Mouse (Mus musculus) liver, adult 2 months (tissue): Measurements from ENCODE around the gene Trank1. TPM values are rescaled to one million over a fixed set of nuclear protein-coding genes. Genes with fewer than 3 reads are reported as not detected.

ENCODE experiments used
- DNase-seq: peaks from one replicate; pipeline ENCODE4 v3.0.0-alpha.2; 2011; ENCODE audit warnings: low read depth, low spot score; ENCODE audit errors: extremely low read depth
- H3K27ac ChIP-seq: fragments of 200-500 bp; replicated peaks from 2 replicates; pipeline ENCODE4 v1.5.1; 2012; ENCODE audit warnings: low read depth, mild to moderate bottlenecking, control low read depth, inconsistent platforms, low read length; ENCODE audit not compliant: insufficient read depth
- H3K27me3 ChIP-seq: fragments of 200-500 bp; 2 replicates; pipeline ENCODE4 v1.6.1; 2012; ENCODE audit warnings: mild to moderate bottlenecking, moderate library complexity, low read length, inconsistent platforms; ENCODE audit not compliant: control insufficient read depth, insufficient read depth
- H3K36me3 ChIP-seq: fragments of 200-500 bp; 2 replicates; pipeline ENCODE4 v1.6.1; 2012; ENCODE audit warnings: low read length, inconsistent platforms; ENCODE audit not compliant: control insufficient read depth, insufficient read depth
- H3K4me1 ChIP-seq: fragments of 200-500 bp; 2 replicates; pipeline ENCODE4 v1.6.1; 2011; ENCODE audit warnings: low read length; ENCODE audit not compliant: control insufficient read depth, insufficient read depth
- H3K4me3 ChIP-seq: fragments of 200-500 bp; 2 replicates; pipeline ENCODE4 v1.5.1; 2011; ENCODE audit warnings: low read depth, mild to moderate bottlenecking, control low read depth, low read length, moderate library complexity; ENCODE audit not compliant: insufficient read depth
- H3K79me2 ChIP-seq: fragments of 200-500 bp; 2 replicates; pipeline ENCODE4 v1.6.1; 2012; ENCODE audit warnings: inconsistent platforms, mild to moderate bottlenecking, low read length, moderate library complexity; ENCODE audit not compliant: control insufficient read depth, insufficient read depth
- H3K9ac ChIP-seq: fragments of 200-500 bp; 2 replicates; pipeline ENCODE4 v1.6.1; 2012; ENCODE audit warnings: low read depth, mild to moderate bottlenecking, control low read depth, inconsistent platforms, low read length
- CTCF ChIP-seq: fragments of 200-500 bp; IDR thresholded peaks from 2 replicates; pipeline ENCODE4 v1.5.1; 2011; ENCODE audit warnings: low read depth, low read length, control low read depth
- POLR2A ChIP-seq: fragments of 200-500 bp; IDR thresholded peaks from 2 replicates; pipeline ENCODE4 v1.6.1; 2011; ENCODE audit warnings: low read length, control low read depth; ENCODE audit not compliant: insufficient read depth; ENCODE audit errors: extremely low read depth
- WGBS: fragments of 180-500 bp; shearing (Covaris S2); methylation state at CpG from one replicate; pipeline ENCODE4 v1.1.7; 2018; 5-methylcytosine and 5-hydroxymethylcytosine counted together
- polyA plus RNA-seq: library from polyadenylated mRNA; depleted of rRNA; stranded (reverse); fragments of >200 nt; gene quantifications from 2 replicates; pipeline ENCODE4 v1.2.3, GENCODE M21; 2012
- total RNA-seq: library from RNA; depleted of rRNA; stranded (reverse); fragments of >200 nt; gene quantifications from 2 replicates; pipeline ENCODE4 v1.2.3, GENCODE M21; 2014

Trank1 gene
- total and polyA plus RNA-seq, 2 experiments = under 0.01 TPM; not detected in 1

- H3K4me3 ChIP-seq = no peak overlapping the region
- H3K9ac ChIP-seq = no peak overlapping the region
- no peak for DNase-seq
- H3K27ac ChIP-seq = no peak overlapping the region
- WGBS = 95% methylated on average over 6 of the region's 6 CpGs
- TF ChIP-seq POLR2A (no peak), CTCF (no peak)
- H3K79me2 ChIP-seq = no peaks in the 10 kb centered on the region
- no peaks in the 10 kb centered on the region for H3K27me3 ChIP-seq
- H3K4me1 ChIP-seq = peaks cover 1% of the 10 kb centered on the region; the same call in 1 of the 2 replicates
- H3K36me3 ChIP-seq = no peaks in the 10 kb centered on the region
Measured at GRCm38 (mm10) chr9:111294911-111295310, 16.6 kb upstream of the Trank1 start.

GRCm38 (mm10) chr9:111295323-111295722 lies 16.2 kb upstream of the Trank1 start:
- Histone ChIP-seq H3K4me1 (no peaks in the 10 kb centered on the region), H3K27me3 (no peaks in the 10 kb centered on the region), H3K79me2 (no peaks in the 10 kb centered on the region), H3K9ac (no peak overlapping the region), H3K36me3 (no peaks in the 10 kb centered on the region), H3K4me3 (no peak overlapping the region), H3K27ac (no peak overlapping the region)
- WGBS = 77% methylated on average over 2 of the region's 2 CpGs
- TF ChIP-seq POLR2A = no peak
- no peak for TF ChIP-seq CTCF
- no peak for DNase-seq

- DNase-seq = no peak
- no peak overlapping the region for H3K9ac ChIP-seq
- H3K79me2 ChIP-seq = no peaks in the 10 kb centered on the region
- H3K36me3 ChIP-seq = no peaks in the 10 kb centered on the region
- no peaks in the 10 kb centered on the region for H3K4me1 ChIP-seq
- no peak overlapping the region for H3K4me3 ChIP-seq
- no peak overlapping the region for H3K27ac ChIP-seq
- TF ChIP-seq POLR2A = no peak
- TF ChIP-seq CTCF = no peak
- no peaks in the 10 kb centered on the region for H3K27me3 ChIP-seq
- 86% methylated on average over 7 of the region's 7 CpGs for WGBS
Measured at GRCm38 (mm10) chr9:111296433-111296832, 15.1 kb upstream of the Trank1 start.

GRCm38 (mm10) chr9:111298606-111299005 lies 12.9 kb upstream of the Trank1 start:
- Histone ChIP-seq H3K27me3 (no peaks in the 10 kb centered on the region), H3K9ac (no peak overlapping the region), H3K36me3 (no peaks in the 10 kb centered on the region), H3K27ac (no peak overlapping the region), H3K4me3 (no peak overlapping the region), H3K79me2 (no peaks in the 10 kb centered on the region), H3K4me1 (no peaks in the 10 kb centered on the region)
- no peak for DNase-seq
- TF ChIP-seq CTCF = no peak
- TF ChIP-seq POLR2A = no peak
- WGBS = 68% methylated on average over 2 of the region's 2 CpGs

GRCm38 (mm10) chr9:111302196-111302831 lies 9.2 kb upstream of the Trank1 start:
- no peaks in the 10 kb centered on the region for H3K79me2 ChIP-seq
- H3K27me3 ChIP-seq = no peaks in the 10 kb centered on the region
- no peak overlapping the region for H3K27ac ChIP-seq
- H3K36me3 ChIP-seq = no peaks in the 10 kb centered on the region
- H3K4me1 ChIP-seq = no peaks in the 10 kb centered on the region
- TF ChIP-seq POLR2A = no peak
- no peak for TF ChIP-seq CTCF
- DNase-seq = no peak
- 71% methylated on average over 12 of the region's 12 CpGs for WGBS
- H3K4me3 ChIP-seq = no peak overlapping the region
- no peak overlapping the region for H3K9ac ChIP-seq

- Histone ChIP-seq H3K27ac (no peak overlapping the region), H3K36me3 (no peaks in the 10 kb centered on the region), H3K27me3 (no peaks in the 10 kb centered on the region), H3K79me2 (no peaks in the 10 kb centered on the region), H3K9ac (no peak overlapping the region), H3K4me1 (no peaks in the 10 kb centered on the region), H3K4me3 (no peak overlapping the region)
- DNase-seq = no peak
- 91% methylated on average over 6 of the region's 6 CpGs for WGBS
- TF ChIP-seq CTCF (no peak), POLR2A (no peak)
Measured at GRCm38 (mm10) chr9:111304036-111304435, 7.5 kb upstream of the Trank1 start.
